Mouse (Mus musculus) adrenal gland, postnatal 25 days (tissue): ENCODE measurements around the gene Cdhr4. TPM values are rescaled to one million over a fixed set of nuclear protein-coding genes. Genes with fewer than 3 reads are reported as not detected.

Experiments used
- DNase-seq: peaks from one replicate; pipeline ENCODE4 v3.0.0; 2021; ENCODE audit warnings: mixed read lengths
- long read RNA-seq: library from polyadenylated mRNA; stranded (forward); transcript quantifications from one replicate; pipeline ENCODE4 v2.0.0, GENCODE M21; 2021
- total RNA-seq: library from RNA; stranded (reverse); gene quantifications from 2 replicates; pipeline ENCODE4 v1.2.3, GENCODE M21; 2021

The Cdhr4 gene
- 1.8 and 3.1 TPM in 2 replicates for total RNA-seq
- long read RNA-seq, partial matches to known transcripts, result 0 of 2 reads
- long read RNA-seq, other reads (novel, unspliced or antisense), result 1 of 2 reads

GRCm38 (mm10) chr9:107992197-107992596, at the start of gene Cdhr4:
Gene Cdhr4, plus strand, starts transcription at chr9:107992497.
- no peak for DNase-seq

GRCm38 (mm10) chr9:107947241-107948194, 44.8 kb upstream of the Cdhr4 start:
- DNase-seq, result no peak

- DNase-seq, result no peak
Measured at GRCm38 (mm10) chr9:107949184-107949921, 42.9 kb upstream of the Cdhr4 start.

- DNase-seq, result no peak
Measured at GRCm38 (mm10) chr9:107949922-107950235, 42.4 kb upstream of the Cdhr4 start, which contains the start of gene Traip. Gene Traip, plus strand, starts transcription at chr9:107950136.

GRCm38 (mm10) chr9:107950460-107951355, 41.6 kb upstream of the Cdhr4 start:
- peak; percentile 94 for DNase-seq

GRCm38 (mm10) chr9:107955613-107956289, 36.5 kb upstream of the Cdhr4 start:
- no peak for DNase-seq

- no peak for DNase-seq
Measured at GRCm38 (mm10) chr9:107957141-107957540, 35.2 kb upstream of the Cdhr4 start.

GRCm38 (mm10) chr9:107959896-107960295, 32.4 kb upstream of the Cdhr4 start:
- peak; percentile 37 for DNase-seq

GRCm38 (mm10) chr9:107960928-107961327, 31.4 kb upstream of the Cdhr4 start:
- DNase-seq, result no peak

- DNase-seq, result no peak
Measured at GRCm38 (mm10) chr9:107961351-107961762, 30.9 kb upstream of the Cdhr4 start.

- no peak for DNase-seq
Measured at GRCm38 (mm10) chr9:107961881-107962280, 30.4 kb upstream of the Cdhr4 start.

GRCm38 (mm10) chr9:107962916-107963315, 29.4 kb upstream of the Cdhr4 start:
- DNase-seq, result no peak

- peak; percentile 89 for DNase-seq
Measured at GRCm38 (mm10) chr9:107963700-107964099, 28.6 kb upstream of the Cdhr4 start.

- DNase-seq, result no peak
Measured at GRCm38 (mm10) chr9:107964681-107965080, 27.6 kb upstream of the Cdhr4 start.

- DNase-seq, result no peak
Measured at GRCm38 (mm10) chr9:107966676-107967075, 25.6 kb upstream of the Cdhr4 start.

GRCm38 (mm10) chr9:107967437-107967836, 24.9 kb upstream of the Cdhr4 start:
- DNase-seq, result no peak

- DNase-seq, result no peak
Measured at GRCm38 (mm10) chr9:107968531-107968930, 23.8 kb upstream of the Cdhr4 start.

- DNase-seq, result no peak
Measured at GRCm38 (mm10) chr9:107970311-107970710, 22.0 kb upstream of the Cdhr4 start.

- no peak for DNase-seq
Measured at GRCm38 (mm10) chr9:107971690-107972541, 20.4 kb upstream of the Cdhr4 start.

GRCm38 (mm10) chr9:107974491-107975171, 17.7 kb upstream of the Cdhr4 start:
- DNase-seq, result no peak
